Mouse (Mus musculus) brain, adult 2 months (tissue): Measurements from ENCODE around the gene Ugt1a2.

Experiments used
- DNase-seq: peaks from one replicate; pipeline ENCODE4 v3.0.0; 2011; ENCODE audit warnings: low read depth, low spot score

Gene Ugt1a2

DNA sequence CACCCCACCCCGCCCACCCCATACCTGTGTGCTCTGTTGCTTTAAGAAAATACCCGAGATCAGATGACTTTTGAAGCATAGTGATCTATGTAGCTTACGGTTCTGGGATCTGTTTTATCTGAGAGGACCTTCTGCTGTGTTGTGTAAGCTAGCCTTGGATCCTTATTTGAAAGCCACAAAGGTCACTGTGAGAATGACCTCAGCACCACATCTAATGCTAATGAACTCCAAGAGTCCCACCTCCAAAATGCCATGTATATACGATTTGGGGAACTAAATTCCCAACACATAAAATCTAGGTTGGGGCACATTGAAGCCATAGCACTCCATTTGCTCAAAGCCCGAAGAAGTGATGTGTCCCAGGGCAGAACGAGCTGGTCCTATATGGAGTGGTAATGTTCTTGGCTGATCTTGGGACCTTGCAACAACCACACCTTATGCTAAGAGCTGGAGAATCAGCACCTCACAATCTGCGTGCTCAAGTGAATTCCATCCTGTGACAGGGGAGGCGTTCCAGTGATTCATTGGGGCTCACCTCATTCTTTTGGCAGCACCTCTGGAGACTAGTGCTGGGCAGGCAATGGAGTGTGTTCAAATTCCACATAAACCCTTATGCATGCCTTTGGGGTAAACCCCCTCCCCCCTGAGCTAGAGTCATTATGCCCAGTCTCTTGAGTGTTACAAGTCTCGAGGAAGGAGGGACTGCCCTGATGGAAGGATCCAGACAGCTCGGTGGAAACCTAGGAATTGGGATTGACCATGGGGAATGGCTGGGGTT lies 56.7 kb downstream of the Ugt1a2 start:
- no peak for DNase-seq

DNA sequence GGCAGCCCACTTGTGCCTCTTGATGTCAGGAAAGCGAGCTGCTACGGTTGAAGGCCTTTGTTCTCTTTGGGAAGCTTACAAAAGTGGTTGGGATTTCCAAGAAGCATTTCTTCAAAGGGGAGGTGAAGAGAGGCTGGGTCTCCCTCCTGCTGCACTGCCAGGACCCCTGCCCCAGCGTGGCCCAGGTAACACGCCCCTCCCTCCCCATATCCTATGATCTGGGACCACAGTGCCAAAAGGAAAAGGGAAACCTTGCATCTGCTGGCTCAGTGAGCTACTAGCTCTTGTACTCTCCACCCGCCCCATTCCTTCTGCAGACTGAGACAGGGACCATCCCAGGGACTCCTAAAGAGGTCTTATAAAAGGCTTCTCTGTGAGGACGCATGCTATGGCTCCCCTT lies 57.3 kb downstream of the Ugt1a2 start:
- DNase-seq, result no peak

DNA sequence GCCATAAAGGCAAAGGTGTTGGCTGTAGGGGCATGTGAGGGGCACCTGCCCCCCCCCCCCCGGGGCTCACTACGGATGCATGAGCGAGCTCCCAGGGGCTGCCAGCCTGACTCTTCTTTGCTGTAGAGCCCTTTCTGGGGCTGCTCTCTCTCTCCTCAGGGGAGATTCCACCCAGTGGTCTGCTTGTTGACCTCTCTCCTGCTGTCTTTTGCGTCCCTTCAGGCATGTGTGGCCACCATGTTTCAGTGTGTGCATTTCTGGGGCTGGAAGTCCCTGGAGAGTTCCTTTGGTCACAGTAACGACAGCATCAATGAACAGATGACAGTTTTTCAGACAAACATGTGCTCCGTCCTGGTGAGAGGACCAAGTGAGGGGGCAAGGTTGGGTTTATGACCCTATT lies 58.0 kb downstream of the Ugt1a2 start:
- no peak for DNase-seq

DNA sequence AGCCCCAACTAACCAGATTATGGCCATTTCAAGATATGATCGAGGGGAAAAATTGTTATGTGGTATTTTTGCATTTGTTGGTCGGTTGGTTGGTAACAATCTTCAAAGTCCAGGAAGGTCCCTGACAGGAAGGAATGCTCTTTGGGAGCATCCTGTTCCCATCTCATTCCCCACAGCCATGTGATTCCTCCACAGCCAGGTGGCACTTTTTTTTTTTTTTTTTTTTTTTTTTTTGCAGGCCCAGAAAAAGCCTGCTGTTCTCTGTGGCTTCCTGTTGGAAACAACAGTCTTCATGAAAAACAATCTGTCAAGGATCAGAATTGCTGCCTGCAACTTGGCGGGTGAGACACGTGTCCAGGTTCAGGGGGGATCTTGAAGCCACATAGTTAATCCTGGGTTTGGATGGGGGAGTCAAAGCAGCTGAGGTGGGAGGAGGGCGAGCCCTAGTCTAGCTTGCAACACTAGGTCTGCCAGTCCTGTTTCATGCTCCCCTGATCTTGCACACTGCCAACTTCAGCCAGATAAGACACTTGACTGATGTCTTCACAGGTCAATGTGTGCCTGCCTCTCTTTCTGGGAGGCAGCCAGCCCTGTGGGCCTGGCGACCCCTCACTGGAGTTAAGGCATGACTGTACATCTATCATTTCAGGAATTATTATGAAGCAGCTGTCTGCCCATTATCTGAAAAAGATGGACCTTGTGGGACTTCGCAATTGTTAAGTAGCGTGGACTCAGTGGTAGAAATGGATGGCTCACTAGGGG lies 58.7 kb downstream of the Ugt1a2 start:
- peak; percentile 53 for DNase-seq

DNA sequence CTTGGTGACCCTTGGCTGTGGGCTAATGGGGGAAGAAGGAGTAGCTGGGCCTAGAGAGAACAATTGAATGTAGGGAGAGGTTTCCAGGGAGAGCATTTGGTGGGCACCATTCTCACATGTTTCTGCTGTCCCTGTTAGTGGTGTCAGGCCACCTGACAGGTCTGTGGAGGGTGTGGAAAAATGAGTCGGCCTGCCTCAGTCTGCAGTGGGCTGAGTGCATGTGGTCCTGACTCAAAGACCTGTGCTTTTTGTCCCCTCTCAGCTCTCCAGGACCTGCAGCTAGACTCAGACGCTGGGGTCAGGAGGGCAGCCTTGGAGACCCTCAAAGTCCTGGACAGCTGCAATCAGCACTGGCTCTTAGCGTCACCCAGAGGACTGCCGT lies 59.2 kb downstream of the Ugt1a2 start:
- DNase-seq, result no peak

DNA sequence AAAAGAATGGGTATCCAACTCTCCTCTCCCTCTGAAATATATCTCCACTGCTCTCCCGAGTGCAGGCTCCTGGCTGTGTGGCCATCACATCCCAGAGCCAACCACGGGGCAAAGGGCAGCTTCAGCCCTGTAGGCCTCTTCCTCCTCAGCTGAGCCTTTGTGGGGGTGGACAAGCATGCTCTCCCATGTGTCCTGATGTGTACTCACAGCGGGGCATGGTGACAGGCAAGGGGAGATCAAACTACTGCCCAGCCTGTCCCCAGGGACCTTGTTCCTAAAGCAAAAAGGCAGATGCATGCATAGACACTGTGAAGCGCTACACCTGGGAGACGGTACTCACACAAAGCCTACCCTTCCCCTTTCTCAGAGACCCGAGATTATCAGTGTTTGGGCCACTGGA lies 59.7 kb downstream of the Ugt1a2 start:
- no peak for DNase-seq

DNA sequence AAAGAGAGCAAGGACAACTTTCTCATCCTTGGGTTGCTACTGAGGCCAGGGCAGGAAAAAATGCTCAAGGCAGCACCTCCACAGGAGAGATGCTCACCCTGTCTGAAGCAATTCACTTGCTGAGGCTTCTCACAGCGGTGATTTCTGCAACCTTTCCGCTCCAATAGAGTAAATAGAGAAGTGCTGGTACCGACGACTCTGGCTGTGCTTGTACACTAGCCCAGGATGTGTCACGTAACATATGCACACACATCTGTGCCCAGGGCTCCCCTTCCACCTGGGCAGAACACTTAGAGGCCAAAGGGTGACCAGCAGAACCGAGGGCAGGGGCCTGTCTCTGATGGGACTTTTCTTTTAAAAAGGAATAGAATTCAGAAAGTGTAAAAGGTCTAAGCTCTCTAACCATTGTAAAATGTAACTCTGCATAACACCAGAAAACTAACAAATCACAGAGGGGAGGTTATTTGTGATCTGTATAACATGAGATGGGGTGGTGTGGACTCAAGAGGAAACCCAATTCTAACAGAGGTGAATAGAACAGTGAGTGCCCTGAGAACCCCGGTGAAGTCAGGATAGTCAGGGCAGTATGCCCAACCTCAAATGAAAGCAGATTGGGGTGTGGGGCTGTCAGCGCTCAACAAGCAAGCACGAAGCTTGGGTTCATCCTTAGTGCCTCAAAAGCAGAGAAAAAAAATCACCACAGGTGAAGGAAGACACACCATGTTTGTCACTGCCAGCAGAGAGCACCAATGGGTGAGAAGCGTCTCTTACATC lies 60.4 kb downstream of the Ugt1a2 start:
- DNase-seq, result no peak

DNA sequence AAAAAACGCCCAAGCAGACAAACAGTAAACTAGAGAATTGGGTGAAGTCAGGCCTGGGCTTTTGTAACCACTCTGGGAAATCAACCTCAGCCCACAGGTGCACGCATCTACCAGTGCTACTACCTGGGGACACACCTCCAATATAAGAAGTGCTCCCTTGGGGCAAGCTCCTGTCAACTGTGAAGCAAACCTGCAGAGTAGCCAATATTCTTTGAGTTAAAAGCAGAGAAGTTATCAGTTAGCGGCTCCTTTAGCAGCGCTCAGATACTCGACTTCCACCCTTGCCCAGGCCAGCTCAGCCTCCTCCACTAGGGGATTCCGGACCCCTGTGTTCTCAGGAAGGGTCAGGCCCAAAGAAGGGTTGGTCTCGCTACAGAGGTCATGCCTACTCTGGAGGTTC lies 61.3 kb downstream of the Ugt1a2 start:
- no peak for DNase-seq

DNA sequence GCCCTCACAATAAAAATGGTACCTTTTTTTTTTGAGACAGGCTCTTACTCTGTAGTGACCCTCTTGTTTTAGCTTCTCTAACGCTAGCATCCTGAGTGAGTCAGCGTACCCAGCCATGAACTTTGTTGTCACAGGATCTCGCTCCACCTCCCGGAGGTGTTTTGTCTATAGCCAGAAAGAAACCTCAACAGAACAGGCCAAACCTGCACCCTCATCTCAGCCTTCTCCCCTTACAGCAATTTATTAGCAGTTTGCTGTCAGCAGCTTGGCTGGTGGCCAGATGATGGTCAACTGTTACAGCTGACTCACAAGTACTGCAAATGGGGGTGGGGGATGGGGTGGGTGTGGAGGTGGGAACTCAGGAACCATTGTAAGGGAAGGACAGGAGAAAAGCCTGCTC lies 61.9 kb downstream of the Ugt1a2 start:
- DNase-seq, result peak; percentile 78

DNA sequence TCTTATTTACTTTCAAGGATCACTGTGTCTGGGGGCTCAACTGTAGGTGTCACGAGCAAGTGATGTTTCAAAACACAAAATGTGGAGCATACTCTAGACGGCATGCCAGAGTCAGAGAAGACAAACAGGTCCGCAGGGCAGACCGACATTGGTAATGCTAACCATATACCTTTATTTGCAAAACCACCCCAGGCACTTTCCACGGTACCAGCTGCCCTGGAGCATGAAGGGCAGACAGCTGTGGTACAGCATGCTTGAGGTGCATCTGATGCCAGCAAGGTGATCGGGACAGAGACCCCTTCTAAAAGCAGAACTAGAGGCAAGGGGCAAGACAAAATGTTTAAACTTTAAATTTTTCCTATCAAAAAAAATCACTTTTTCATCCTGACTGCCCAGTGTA lies 62.6 kb downstream of the Ugt1a2 start:
- DNase-seq, result no peak

DNA sequence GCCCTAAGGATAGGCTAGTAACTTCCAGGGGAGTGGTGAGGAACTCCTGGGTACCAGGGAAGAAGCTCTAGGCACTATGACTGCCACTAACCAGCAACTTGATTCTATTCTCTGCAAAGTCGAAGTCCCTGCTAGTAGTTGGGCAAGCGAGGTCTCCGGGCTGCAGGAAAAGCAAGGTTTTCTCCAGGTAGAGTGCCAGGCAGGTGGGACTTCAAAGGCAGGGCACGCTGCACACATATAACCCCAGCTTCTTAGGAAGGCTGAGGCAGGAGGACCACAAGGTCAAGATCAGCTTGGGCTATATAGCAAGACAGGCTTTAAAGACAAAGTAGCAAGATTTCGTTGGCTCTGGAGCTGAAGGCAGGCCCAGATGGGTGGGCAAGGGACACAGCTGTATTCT lies 63.4 kb downstream of the Ugt1a2 start:
- DNase-seq, result no peak

DNA sequence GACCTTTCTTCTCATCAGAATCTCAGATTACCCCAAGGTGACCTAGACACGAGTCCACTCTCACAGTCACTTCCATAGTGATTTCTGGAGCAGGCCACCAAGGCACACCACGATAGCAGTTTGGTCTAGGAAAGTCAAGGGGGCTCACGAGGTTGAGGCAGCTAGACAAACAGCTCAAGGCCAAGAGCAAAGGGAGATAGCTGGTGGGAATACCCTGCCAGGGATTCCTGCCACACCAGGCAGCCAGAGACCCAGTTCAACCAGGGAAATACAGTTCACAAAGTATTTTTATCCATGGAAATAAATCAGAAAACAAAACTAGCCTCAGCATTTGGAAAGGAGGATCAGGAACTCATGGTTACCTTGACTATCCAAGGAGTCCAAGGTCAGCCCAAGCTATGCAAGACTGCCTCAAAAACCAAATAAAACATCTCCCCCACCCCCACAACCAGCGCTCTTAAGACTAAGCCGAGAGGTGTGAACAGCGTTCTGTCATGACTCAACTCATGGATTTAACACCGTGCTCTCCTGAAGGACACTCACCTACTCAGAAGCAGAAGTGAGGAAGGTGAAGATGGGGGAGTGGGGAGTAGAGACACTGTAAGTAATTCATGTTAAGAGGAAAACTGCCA lies 64.0 kb downstream of the Ugt1a2 start:
- DNase-seq, result peak; percentile 44

DNA sequence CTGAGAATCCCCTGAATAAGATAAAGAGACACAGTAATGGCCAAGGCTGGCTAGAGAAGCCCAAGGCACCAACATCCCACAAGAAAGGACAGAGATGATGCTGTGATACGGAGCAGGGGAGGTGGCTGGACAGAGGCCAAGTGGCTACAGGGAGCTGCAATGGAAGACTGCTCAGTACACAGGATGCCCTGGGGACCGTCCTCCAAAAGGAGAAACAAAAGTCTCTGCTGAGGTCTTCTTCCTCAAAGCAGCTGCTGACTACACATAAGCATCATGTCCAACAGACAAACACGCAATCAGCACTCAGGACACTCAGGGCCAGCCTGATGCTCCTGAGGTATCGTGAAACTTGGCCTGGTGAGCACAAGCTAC lies 64.5 kb downstream of the Ugt1a2 start:
- no peak for DNase-seq

DNA sequence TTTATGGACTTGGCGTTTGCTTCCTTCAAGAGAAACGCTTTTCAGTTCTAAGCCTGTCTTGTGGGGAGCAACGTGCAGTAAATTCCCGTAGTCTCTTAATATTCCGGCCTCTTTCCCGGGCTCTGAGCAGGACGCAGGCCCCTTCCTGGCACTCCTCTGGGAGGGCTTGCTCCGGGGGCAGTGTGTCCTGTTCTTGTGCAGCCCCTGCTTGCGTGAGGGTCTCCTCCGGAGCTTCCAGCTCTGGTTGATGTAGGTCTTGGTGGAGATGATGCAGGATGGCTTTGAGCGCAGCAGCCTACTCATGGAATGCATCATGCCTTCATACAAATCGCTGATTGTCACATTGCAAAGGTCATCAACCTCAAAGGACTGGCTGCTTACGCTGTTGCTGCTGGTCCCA lies 65.7 kb downstream of the Ugt1a2 start:
- no peak for DNase-seq

DNA sequence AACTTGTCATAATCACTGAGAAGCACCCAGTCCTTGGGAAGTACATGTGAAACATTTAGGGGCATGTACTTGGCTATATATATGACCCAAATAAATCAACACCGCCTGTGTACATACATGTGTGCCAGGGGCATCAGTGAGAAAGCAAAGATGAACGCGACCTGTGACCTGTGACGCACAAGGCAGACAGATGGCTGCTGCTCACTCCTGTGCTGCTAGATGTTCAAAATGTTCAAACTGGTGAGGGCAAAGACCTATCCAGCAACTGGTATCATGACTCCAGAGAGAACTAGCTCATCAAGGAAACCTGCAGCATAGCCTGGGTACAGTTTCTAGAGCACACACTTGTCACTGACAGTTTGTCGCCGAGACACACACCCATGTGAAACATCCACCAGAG lies 67.1 kb downstream of the Ugt1a2 start:
- DNase-seq, result no peak

DNA sequence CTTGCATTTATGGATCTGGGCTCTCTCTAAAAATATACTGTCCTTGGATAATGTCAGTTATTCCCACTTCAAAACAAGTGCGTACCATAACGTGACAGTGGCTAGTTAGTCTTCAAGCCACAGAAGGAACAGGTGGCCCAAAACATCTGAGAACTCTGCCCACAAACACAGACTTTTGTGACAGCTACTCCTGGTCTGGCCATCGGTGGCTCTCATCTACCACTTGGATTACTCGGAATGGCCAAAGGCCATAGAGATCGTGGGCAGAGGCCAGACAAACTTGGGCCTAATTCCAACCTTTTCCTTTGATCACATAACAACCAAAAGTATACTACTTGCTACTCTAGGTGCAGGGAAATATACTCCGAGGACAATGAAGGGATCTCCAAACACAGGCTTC lies 67.7 kb downstream of the Ugt1a2 start:
- no peak for DNase-seq
